Mouse (Mus musculus) midbrain, postnatal 0 days (tissue): ENCODE data around the gene Cxcl15. TPM values are rescaled to one million over a fixed set of nuclear protein-coding genes. Genes with fewer than 3 reads are reported as not detected.
A peak's percentile ranks its signal among the peaks of the same experiment; 100 is the strongest.

Experiments used
- ATAC-seq: fragments of 200-750 bp; cut with Nextera tagmentation; 2 replicates; pipeline ENCODE4 v1.8.0; 2017; ENCODE audit warnings: moderate number of reproducible peaks, mild to moderate bottlenecking, moderate TSS enrichment, moderate library complexity; ENCODE audit not compliant: low FRiP score
- DNase-seq: peaks from one replicate; pipeline ENCODE4 v3.0.0-alpha.2; 2015; ENCODE audit warnings: low spot score
- H3K27ac ChIP-seq: fragments of 300-500 bp; sonication (generic); 2 replicates; pipeline ENCODE4 v1.5.1; 2014; ENCODE audit warnings: low read depth, mild to moderate bottlenecking, low read length, mixed read lengths
- H3K27me3 ChIP-seq: fragments of 300-500 bp; sonication (generic); 2 replicates; pipeline ENCODE4 v1.6.1; 2014; ENCODE audit warnings: low read length, control low read depth, mixed read lengths; ENCODE audit not compliant: insufficient read depth
- H3K36me3 ChIP-seq: fragments of 300-500 bp; sonication (generic); 2 replicates; pipeline ENCODE4 v1.6.1; 2014; ENCODE audit warnings: low read length, control low read depth, mixed read lengths; ENCODE audit not compliant: insufficient read depth
- H3K4me1 ChIP-seq: fragments of 300-500 bp; sonication (generic); 2 replicates; pipeline ENCODE4 v1.6.1; 2014; ENCODE audit warnings: mild to moderate bottlenecking, control low read depth, antibody characterized with exemption, low read length, mixed read lengths; ENCODE audit not compliant: insufficient read depth
- H3K4me2 ChIP-seq: fragments of 300-500 bp; sonication (generic); 2 replicates; pipeline ENCODE4 v1.6.1; 2014; ENCODE audit warnings: low read depth, mild to moderate bottlenecking, low read length, mixed read lengths; ENCODE audit not compliant: poor library complexity, severe bottlenecking
- H3K4me3 ChIP-seq: fragments of 300-500 bp; sonication (generic); 2 replicates; pipeline ENCODE4 v1.5.1; 2014; ENCODE audit warnings: low read depth, mild to moderate bottlenecking, low read length, moderate library complexity
- H3K9ac ChIP-seq: fragments of 300-500 bp; sonication (generic); replicated peaks from 2 replicates; pipeline ENCODE4 v1.6.1; 2014; ENCODE audit warnings: mild to moderate bottlenecking, low read length, moderate library complexity, mixed read lengths; ENCODE audit not compliant: poor library complexity, severe bottlenecking
- H3K9me3 ChIP-seq: fragments of 300-500 bp; sonication (generic); 2 replicates; pipeline ENCODE4 v1.6.1; 2016; ENCODE audit warnings: low read length, control low read depth
- CTCF ChIP-seq: IDR thresholded peaks from 2 replicates; pipeline ENCODE4 v1.5.1; 2016; ENCODE audit warnings: antibody characterized with exemption, mild to moderate bottlenecking
- WGBS: fragments of 180-500 bp; shearing (Covaris S2); extraction: QIAGEN DNeasy Blood & Tissue Kit; methylation state at CpG from one replicate; pipeline ENCODE4 v1.1.7; 2014; 5-methylcytosine and 5-hydroxymethylcytosine counted together
- polyA plus RNA-seq: library from polyadenylated mRNA; unstranded; fragments of >200 nt; fragmentation: Nextera tagmentation; extraction: Ambion mirVana; gene quantifications from 2 replicates; pipeline ENCODE4 v1.2.1, GENCODE M21; 2015
- total RNA-seq: library from RNA; depleted of rRNA; stranded (reverse); fragments of >200 nt; gene quantifications from 2 replicates; pipeline ENCODE4 v1.2.3, GENCODE M21; 2014; rRNA removed

The Cxcl15 gene
- not detected in 2 replicates for total RNA-seq
- not detected in 2 replicates for polyA plus RNA-seq

- H3K36me3 ChIP-seq, result no peaks in the 10 kb centered on the region
These were observed at the start of gene Cxcl15 for GRCm38 (mm10) chr5:90794195-90794625. Cxcl15 (plus strand) TSS chr5:90794534.

GRCm38 (mm10) chr5:90753934-90754333 lies 40.4 kb upstream of the Cxcl15 start:
- peaks cover 2% of the 10 kb centered on the region; the same call in 1 of the 2 replicates for H3K4me1 ChIP-seq
- no peak overlapping the region for H3K4me2 ChIP-seq
- H3K36me3 ChIP-seq, result no peaks in the 10 kb centered on the region
- no peaks in the 10 kb centered on the region for H3K9me3 ChIP-seq
- no peak for DNase-seq
- WGBS, result 96% methylated on average over 1 of the region's 1 CpGs
- no peak overlapping the region for H3K9ac ChIP-seq
- no peaks in the 10 kb centered on the region for H3K27me3 ChIP-seq
- no peak overlapping the region for H3K27ac ChIP-seq
- H3K4me3 ChIP-seq, result no peak overlapping the region
- no peak for ATAC-seq
- TF ChIP-seq CTCF, result no peak

More at GRCm38 (mm10) chr5:90794195-90794625, at the start of gene Cxcl15:
- no peak for ATAC-seq
- H3K4me2 ChIP-seq, result no peak within 1 kb of the TSS
- DNase-seq, result no peak
- no peak within 1 kb of the TSS for H3K9ac ChIP-seq
- no peak for TF ChIP-seq CTCF
- H3K4me3 ChIP-seq, result no peak within 1 kb of the TSS
- 74% methylated on average over 5 of the region's 5 CpGs for WGBS
- no peaks in the 10 kb centered on the region for H3K9me3 ChIP-seq
- no peaks in the 10 kb centered on the region for H3K4me1 ChIP-seq
- no peaks in the 10 kb centered on the region for H3K27me3 ChIP-seq
- no peak within 1 kb of the TSS for H3K27ac ChIP-seq

- Histone ChIP-seq H3K27me3 (no peaks in the 10 kb centered on the region), H3K9me3 (no peaks in the 10 kb centered on the region), H3K27ac (no peak overlapping the region), H3K36me3 (no peaks in the 10 kb centered on the region), H3K4me3 (no peak overlapping the region), H3K9ac (no peak overlapping the region), H3K4me1 (peaks cover 3% of the 10 kb centered on the region; the same call in 1 of the 2 replicates), H3K4me2 (no peak overlapping the region)
- no peak for TF ChIP-seq CTCF
- 39% methylated on average over 5 of the region's 5 CpGs for WGBS
- DNase-seq (peak; percentile 49), ATAC-seq (no peak)
These were observed 36.2 kb upstream of the Cxcl15 start for GRCm38 (mm10) chr5:90758020-90758605.

- Histone ChIP-seq H3K27me3 (no peaks in the 10 kb centered on the region), H3K9ac (peak within 1 kb of the TSS; percentile 68), H3K4me3 (peak within 1 kb of the TSS; percentile 66), H3K36me3 (no peaks in the 10 kb centered on the region), H3K27ac (no peak within 1 kb of the TSS), H3K4me1 (peaks cover 3% of the 10 kb centered on the region; the same call in 1 of the 2 replicates), H3K4me2 (peak within 1 kb of the TSS; percentile 93), H3K9me3 (no peaks in the 10 kb centered on the region)
- DNase-seq (peak; percentile 39), ATAC-seq (peak; percentile 75)
- no peak for TF ChIP-seq CTCF
- WGBS, result 2% methylated on average over 32 of the region's 32 CpGs
These were observed 35.0 kb upstream of the Cxcl15 start, which contains the start of gene Cxcl5 for GRCm38 (mm10) chr5:90759077-90760065. Cxcl5 (plus strand) TSS chr5:90759360.

- 36% methylated on average over 4 of the region's 4 CpGs for WGBS
- no peak overlapping the region for H3K4me2 ChIP-seq
- H3K4me3 ChIP-seq, result no peak overlapping the region
- H3K9me3 ChIP-seq, result no peaks in the 10 kb centered on the region
- no peak for DNase-seq
- TF ChIP-seq CTCF, result no peak
- H3K9ac ChIP-seq, result no peak overlapping the region
- H3K27ac ChIP-seq, result no peak overlapping the region
- no peak for ATAC-seq
- no peaks in the 10 kb centered on the region for H3K27me3 ChIP-seq
- peaks cover 3% of the 10 kb centered on the region; the same call in 1 of the 2 replicates for H3K4me1 ChIP-seq
- H3K36me3 ChIP-seq, result no peaks in the 10 kb centered on the region
These were observed 34.0 kb upstream of the Cxcl15 start for GRCm38 (mm10) chr5:90760303-90760702.
